Mouse (Mus musculus) heart, postnatal 0 days (tissue): ENCODE data around the gene Hdac4. TPM values are rescaled to one million over a fixed set of nuclear protein-coding genes. Genes with fewer than 3 reads are reported as not detected.

ENCODE experiments used
- ATAC-seq: fragments of 200-750 bp; cut with Nextera tagmentation; 2 replicates; pipeline ENCODE4 v1.8.0; 2017; ENCODE audit warnings: low read depth, moderate number of reproducible peaks, moderate library complexity; ENCODE audit not compliant: insufficient read depth
- DNase-seq: peaks from one replicate; pipeline ENCODE4 v3.0.0-alpha.2; 2016; ENCODE audit warnings: low spot score
- H3K27ac ChIP-seq: fragments of 300-500 bp; sonication (generic); 2 replicates; pipeline ENCODE4 v1.5.1; 2014; ENCODE audit warnings: low read depth, mild to moderate bottlenecking
- H3K27me3 ChIP-seq: fragments of 300-500 bp; sonication (generic); 2 replicates; pipeline ENCODE4 v1.6.1; 2014; ENCODE audit warnings: low read length, mixed read lengths; ENCODE audit not compliant: control insufficient read depth, insufficient read depth
- H3K36me3 ChIP-seq: fragments of 300-500 bp; sonication (generic); replicated peaks from 2 replicates; pipeline ENCODE4 v1.6.1; 2014; ENCODE audit warnings: low read length, mixed read lengths; ENCODE audit not compliant: control insufficient read depth, insufficient read depth
- H3K4me1 ChIP-seq: fragments of 300-500 bp; sonication (generic); 2 replicates; pipeline ENCODE4 v1.6.1; 2014; ENCODE audit warnings: antibody characterized with exemption; ENCODE audit not compliant: control insufficient read depth, insufficient read depth
- H3K4me2 ChIP-seq: fragments of 300-500 bp; sonication (generic); 2 replicates; pipeline ENCODE4 v1.6.1; 2014; ENCODE audit warnings: low read depth, mild to moderate bottlenecking, low read length, moderate library complexity
- H3K4me3 ChIP-seq: fragments of 300-500 bp; sonication (generic); 2 replicates; pipeline ENCODE4 v1.5.1; 2014; ENCODE audit warnings: low read depth, low read length
- H3K9ac ChIP-seq: fragments of 300-500 bp; sonication (generic); replicated peaks from 2 replicates; pipeline ENCODE4 v1.6.1; 2014; ENCODE audit warnings: low read depth, low read length, mixed read lengths
- H3K9me3 ChIP-seq: fragments of 300-500 bp; sonication (generic); replicated peaks from 2 replicates; pipeline ENCODE4 v1.6.1; 2016; ENCODE audit warnings: low read length; ENCODE audit not compliant: control insufficient read depth
- CTCF ChIP-seq: IDR thresholded peaks from 2 replicates; pipeline ENCODE4 v1.5.1; 2016; ENCODE audit warnings: antibody characterized with exemption, control low read depth, low read depth
- EP300 ChIP-seq: IDR thresholded peaks from 2 replicates; pipeline ENCODE4 v1.6.1; 2016; ENCODE audit warnings: antibody characterized with exemption, low read depth
- WGBS: fragments of 180-500 bp; shearing (Covaris S2); extraction: QIAGEN DNeasy Blood & Tissue Kit; methylation state at CpG from one replicate; pipeline ENCODE4 v1.1.7; 2014; 5-methylcytosine and 5-hydroxymethylcytosine counted together
- polyA plus RNA-seq: library from polyadenylated mRNA; unstranded; fragments of >200 nt; fragmentation: Nextera tagmentation; extraction: Ambion mirVana; gene quantifications from 2 replicates; pipeline ENCODE4 v1.2.1, GENCODE M21; 2015
- total RNA-seq: library from RNA; depleted of rRNA; stranded (reverse); fragments of >200 nt; gene quantifications from 2 replicates; pipeline ENCODE4 v1.2.3, GENCODE M21; 2014; ENCODE audit warnings: low replicate concordance

Gene Hdac4
- total and polyA plus RNA-seq, 2 experiments from 2014 or later: 6.8 to 13.0 TPM

GRCm38 (mm10) chr1:92114091-92114490, 81.4 kb downstream of the Hdac4 start:
- H3K4me1 ChIP-seq: peaks cover 46% of the 10 kb centered on the region
- DNase-seq: no peak
- no peak overlapping the region; the same call in 1 of the 2 replicates for H3K9ac ChIP-seq
- TF ChIP-seq CTCF (no peak), EP300 (no peak)
- ATAC-seq: no peak
- H3K27me3 ChIP-seq: no peaks in the 10 kb centered on the region
- H3K27ac ChIP-seq: peak overlapping the region; percentile 35; the same call in 1 of the 2 replicates
- no peak overlapping the region for H3K4me3 ChIP-seq
- no peaks in the 10 kb centered on the region for H3K9me3 ChIP-seq
- H3K36me3 ChIP-seq: no peaks in the 10 kb centered on the region
- H3K4me2 ChIP-seq: no peak overlapping the region
- 73% methylated on average over 3 of the region's 3 CpGs for whole genome bisulfite sequencing

- Histone ChIP-seq H3K4me2 (no peak overlapping the region), H3K4me1 (peaks cover 44% of the 10 kb centered on the region), H3K4me3 (no peak overlapping the region), H3K36me3 (no peaks in the 10 kb centered on the region), H3K9me3 (no peaks in the 10 kb centered on the region), H3K27ac (peak overlapping the region; percentile 35; the same call in 1 of the 2 replicates), H3K9ac (no peak overlapping the region; the same call in 1 of the 2 replicates), H3K27me3 (no peaks in the 10 kb centered on the region)
- TF ChIP-seq EP300: no peak
- TF ChIP-seq CTCF: no peak
- DNase-seq (no peak), ATAC-seq (peak; percentile 33; the same call in 1 of the 2 replicates)
- WGBS: 51% methylated on average over 6 of the region's 6 CpGs
Observed at GRCm38 (mm10) chr1:92113243-92114009, 82.1 kb downstream of the Hdac4 start.

GRCm38 (mm10) chr1:92112591-92112990, 82.9 kb downstream of the Hdac4 start:
- Histone ChIP-seq H3K4me2 (no peak overlapping the region), H3K4me1 (peaks cover 47% of the 10 kb centered on the region), H3K4me3 (no peak overlapping the region), H3K27ac (no peak overlapping the region), H3K9me3 (no peaks in the 10 kb centered on the region), H3K9ac (no peak overlapping the region), H3K36me3 (no peaks in the 10 kb centered on the region), H3K27me3 (no peaks in the 10 kb centered on the region)
- DNase-seq: no peak
- TF ChIP-seq CTCF (no peak), EP300 (no peak)
- no peak for ATAC-seq
- 94% methylated on average over 5 of the region's 5 CpGs for WGBS

- ATAC-seq: no peak
- no peaks in the 10 kb centered on the region for H3K36me3 ChIP-seq
- no peak overlapping the region for H3K27ac ChIP-seq
- 58% methylated on average over 2 of the region's 2 CpGs for WGBS
- no peak overlapping the region for H3K4me3 ChIP-seq
- H3K9me3 ChIP-seq: no peaks in the 10 kb centered on the region
- H3K27me3 ChIP-seq: no peaks in the 10 kb centered on the region
- H3K9ac ChIP-seq: no peak overlapping the region
- DNase-seq: no peak
- TF ChIP-seq CTCF (no peak), EP300 (no peak)
- H3K4me2 ChIP-seq: no peak overlapping the region
- peaks cover 50% of the 10 kb centered on the region for H3K4me1 ChIP-seq
Observed at GRCm38 (mm10) chr1:92111551-92111950, 83.9 kb downstream of the Hdac4 start.

GRCm38 (mm10) chr1:92111026-92111425, 84.5 kb downstream of the Hdac4 start:
- Histone ChIP-seq H3K27me3 (no peaks in the 10 kb centered on the region), H3K36me3 (no peaks in the 10 kb centered on the region), H3K4me2 (no peak overlapping the region), H3K27ac (no peak overlapping the region), H3K4me1 (peaks cover 48% of the 10 kb centered on the region), H3K9ac (no peak overlapping the region), H3K4me3 (no peak overlapping the region), H3K9me3 (no peaks in the 10 kb centered on the region)
- ATAC-seq (no peak), DNase-seq (no peak)
- TF ChIP-seq CTCF: no peak
- TF ChIP-seq EP300: no peak
- WGBS: 79% methylated on average over 1 of the region's 1 CpGs
